Mouse (Mus musculus) cerebellum, postnatal 14 days (tissue): ENCODE results near the gene Fam83b.

Source experiments
- DNase-seq, 2 experiments: peaks; one replicate each; pipeline ENCODE4 v3.0.0; 2021; ENCODE audit warnings: mixed read lengths in 2 of 2

The Fam83b gene

DNA sequence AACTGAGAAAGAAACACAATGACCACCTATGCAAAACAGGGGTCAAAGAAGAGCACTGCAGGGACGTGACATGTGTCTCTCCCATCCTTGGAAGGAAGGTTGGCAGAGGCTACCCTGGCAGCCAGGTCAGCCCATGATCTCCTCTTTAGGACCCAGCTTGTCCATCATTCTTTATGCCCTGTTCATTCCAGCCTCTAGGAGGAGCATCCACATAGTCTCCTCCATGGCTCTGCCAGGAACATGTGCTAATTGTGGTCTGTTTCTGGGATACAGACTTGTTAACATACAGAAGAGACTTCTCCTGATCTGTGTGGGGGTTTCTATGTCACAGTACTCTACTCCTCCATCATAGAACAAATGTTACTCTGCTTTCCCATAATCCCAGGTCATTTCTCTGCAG is 48.3 kb downstream of the Fam83b start:
- DNase-seq: no peak

DNA sequence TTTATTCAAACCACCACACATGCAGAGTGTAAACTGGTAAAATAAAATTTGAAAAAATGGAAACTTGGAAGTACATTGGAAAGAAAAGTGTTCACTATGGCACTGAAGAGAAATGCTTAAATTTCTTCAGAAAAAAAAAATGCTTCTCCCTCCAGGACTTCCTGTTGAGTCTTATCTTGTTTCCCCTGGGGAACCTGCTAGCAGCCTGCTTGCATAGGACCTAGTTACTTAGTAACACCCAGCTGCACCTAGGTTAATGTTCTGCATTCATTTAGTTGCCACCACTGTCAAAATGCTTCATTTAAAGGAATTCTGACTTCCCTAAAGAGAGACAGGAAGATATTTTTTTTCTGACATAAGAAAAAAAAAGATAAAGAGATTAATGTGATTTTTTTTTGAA is 61.3 kb downstream of the Fam83b start:
- no peak for DNase-seq

DNA sequence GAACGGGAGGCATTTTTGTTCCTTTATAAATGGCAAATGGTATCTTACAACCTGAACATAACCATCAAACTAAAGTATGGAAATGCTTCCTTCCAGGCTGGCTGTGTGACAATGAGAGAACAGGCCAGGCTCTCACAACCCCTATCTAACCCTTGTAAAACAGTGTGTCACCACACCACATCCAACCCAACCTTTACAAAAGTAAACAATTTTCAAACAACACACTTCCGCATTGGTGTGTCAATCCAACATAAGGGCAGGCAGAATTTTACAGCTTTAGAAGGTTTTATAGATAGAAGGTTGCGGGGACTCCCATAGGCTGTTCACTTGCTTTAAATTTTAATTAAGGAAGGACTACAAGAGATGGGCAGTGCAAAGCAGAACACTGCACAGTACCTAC is 77.2 kb downstream of the Fam83b start:
- no peak for DNase-seq

DNA sequence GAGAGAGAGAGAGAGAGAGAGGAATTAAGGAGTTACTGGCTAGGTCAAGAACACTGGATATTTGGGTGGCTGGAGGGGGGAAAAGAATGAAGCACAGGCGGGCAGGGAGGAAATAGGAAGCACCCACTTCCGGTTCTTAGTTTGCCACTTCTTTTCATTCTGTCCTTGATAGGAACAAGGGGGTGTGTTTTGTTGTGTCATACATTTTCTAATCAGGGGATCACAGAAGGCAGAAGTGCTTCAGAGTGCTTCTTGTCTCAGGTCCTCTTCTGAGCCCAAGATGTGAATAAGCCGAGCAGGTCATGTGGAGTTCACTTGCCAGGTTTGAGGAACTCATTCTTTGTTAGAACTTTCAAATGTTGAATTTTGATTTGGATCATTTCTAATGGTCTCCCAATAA is 86.8 kb downstream of the Fam83b start:
- no peak for DNase-seq

DNA sequence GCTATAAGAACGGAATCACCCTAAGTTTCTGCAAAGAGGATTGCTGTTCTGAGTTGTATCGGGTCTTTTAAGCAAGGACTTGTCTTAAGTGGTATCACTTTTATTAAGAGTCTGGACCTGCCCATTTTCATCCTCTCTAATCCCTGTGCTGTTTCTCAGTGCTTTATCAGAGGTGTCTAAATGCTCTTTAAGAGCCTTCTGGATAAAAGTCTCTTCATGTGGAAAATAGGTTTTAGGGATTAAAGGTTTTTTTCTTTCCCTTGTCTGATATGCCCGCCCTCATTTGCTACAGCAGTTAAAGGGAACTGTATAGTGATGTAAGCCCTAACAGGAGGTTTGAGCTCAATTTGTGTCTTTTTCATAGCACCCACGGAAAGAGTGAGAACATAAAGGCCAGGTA is 97.4 kb downstream of the Fam83b start:
- no peak for DNase-seq

DNA sequence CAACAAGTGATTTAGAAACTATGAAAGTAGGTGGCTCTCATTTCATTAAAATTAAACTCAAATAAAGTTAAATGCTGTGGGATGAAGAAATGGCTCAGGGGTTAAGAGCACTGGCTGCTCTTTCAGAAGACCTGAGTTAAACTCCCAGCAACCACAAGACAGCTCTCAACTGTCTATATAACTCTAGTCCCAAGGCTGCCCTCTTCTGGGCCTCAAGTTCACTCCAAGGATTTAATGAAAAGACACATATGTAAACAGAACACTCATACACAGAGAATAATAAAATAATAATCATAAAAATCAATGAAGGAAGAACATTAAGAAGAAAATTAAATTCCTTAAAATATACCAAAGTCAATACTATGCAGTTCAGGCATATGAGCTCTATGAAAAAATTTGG is 105.4 kb downstream of the Fam83b start:
- DNase-seq: no peak

DNA sequence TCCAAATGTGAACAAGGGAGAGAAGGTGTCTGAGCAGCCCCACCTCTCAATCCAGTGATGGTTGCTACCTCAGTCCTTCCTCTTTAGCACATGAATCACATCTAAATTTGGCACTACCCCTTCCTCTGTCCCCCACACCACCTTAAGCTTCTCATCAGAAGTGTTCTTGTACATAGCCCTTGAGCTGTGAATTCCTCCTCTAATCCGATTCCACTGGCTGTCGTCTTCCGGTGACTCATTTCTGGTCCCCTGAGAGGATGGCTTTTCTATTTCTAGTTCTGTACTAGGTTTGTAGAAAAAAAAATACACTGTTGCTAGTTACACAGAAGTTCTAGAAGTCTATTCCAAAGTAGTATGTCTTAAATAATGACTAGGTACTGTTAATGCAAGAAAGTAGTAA is 111.2 kb downstream of the Fam83b start:
- no peak for DNase-seq
